Mouse (Mus musculus) thymus, postnatal 25 days (tissue): ENCODE measurements around the gene Gcnt1.

Source experiments
- DNase-seq: peaks from one replicate; pipeline ENCODE4 v3.0.0; 2022

Gene Gcnt1

DNA sequence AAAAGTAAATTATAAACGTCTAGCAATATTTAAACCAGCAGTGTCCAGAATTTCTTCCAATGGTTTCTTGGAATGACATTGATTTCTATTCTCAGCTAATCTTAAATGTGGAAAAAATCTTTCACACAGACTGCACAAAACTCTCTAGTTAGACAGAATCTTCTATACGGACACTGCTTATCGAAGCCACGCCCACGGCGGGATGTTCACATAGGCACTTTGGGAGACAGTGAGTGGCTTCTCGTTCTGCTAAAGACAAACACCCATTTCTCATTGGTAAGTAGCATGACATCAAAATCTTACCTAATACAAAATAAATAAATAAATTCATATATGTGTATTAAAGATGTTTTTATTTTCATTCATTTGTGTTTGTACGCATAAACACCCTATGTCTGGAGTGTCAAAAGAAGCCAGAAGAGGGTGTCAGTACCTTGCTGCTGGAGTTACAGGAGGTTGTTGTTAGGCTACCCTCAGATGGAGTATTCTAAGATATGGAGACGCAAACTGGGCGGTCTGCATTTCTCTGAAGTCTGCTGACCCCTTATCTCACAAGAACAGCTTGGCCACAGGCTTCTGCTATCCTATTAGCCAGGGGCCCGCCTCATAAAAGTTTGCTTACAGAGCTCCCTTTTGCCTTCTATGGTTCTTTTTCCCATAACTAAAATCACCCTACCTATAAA is 49.5 kb downstream of the Gcnt1 start:
- DNase-seq = no peak

DNA sequence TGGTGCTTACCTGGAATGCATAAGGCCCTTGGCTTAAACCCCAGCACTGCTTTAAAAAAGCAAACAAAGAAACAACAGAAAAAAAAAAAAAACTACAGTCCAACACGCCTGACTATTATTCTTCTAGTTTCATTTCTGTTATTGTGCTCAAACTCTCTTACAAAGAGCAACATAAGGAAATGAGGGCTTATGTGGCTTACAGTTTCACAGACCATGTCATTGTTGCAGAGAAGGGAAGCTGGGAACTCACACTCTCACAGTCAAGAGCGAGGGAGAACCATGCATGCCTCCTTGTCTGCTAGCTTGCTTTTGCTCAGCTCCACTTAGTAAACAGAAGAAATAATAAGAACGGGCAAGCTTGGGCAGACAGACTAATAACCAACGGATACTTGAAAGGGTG is 52.9 kb downstream of the Gcnt1 start:
- no peak for DNase-seq

DNA sequence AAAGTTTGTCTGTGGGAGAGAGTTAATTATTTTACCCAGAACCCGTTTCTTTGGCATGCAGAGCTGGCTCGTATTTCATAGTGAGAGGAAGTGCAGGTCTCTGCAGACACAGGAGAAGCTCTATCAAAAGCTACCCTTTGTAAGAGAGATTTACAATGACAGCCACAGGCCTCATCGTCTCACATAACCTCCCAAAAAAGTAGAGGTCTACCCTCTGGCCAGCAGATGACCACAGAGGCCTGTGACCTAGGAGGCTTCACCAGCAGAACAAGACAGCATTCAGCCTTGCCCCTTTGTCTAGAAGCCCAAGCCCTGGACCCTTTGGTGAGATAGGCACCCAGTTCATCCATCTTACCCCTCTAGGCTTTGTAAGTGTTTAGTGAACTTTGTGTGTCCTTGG is 53.9 kb downstream of the Gcnt1 start:
- DNase-seq = no peak

- no peak for DNase-seq
Measured at GRCm38 (mm10) chr19:17316311-17317003, 56.2 kb downstream of the Gcnt1 start.

- DNase-seq = no peak
Measured at GRCm38 (mm10) chr19:17314451-17314850, 58.2 kb downstream of the Gcnt1 start.

DNA sequence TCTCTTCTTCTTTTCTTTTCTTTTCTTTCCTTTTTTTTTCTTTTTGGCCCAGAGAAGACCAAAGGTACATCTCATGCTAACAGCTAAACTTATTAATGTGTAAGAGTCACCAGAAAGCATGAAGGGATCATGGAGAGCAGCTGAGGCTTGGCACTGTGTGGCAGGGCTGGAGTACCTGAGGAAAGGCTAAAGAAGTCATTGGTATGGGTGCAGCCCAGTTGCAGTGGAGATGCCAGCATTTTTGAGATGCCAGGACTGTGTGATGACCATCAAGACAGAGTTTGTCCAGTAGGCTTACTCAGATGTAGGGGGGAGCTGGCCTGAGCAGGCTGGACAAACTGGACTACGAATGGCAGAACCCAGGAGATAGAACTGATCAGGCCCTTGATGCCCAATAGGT is 58.9 kb downstream of the Gcnt1 start:
- no peak for DNase-seq

GRCm38 (mm10) chr19:17312671-17313180 is 59.9 kb downstream of the Gcnt1 start:
- no peak for DNase-seq

GRCm38 (mm10) chr19:17311501-17311900 is 61.1 kb downstream of the Gcnt1 start:
- DNase-seq = no peak

DNA sequence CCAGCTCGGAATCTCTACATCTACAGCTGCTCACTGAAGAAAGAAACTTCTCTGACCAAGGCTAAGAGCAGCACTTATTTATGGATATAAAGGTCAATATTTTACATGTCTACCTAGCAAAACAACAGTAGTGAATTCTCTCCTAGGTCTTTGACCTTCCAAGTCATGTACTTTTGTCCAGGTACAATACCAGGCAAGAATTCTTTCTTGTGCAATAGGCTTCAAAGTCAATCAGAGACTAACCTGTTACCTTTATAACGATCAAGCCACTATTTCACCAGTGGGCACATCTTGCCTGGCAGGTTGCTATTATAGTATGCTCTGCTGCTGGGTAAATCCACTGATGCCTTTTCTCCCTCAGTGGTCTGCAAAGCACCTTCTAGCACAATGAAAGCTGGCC is 61.6 kb downstream of the Gcnt1 start:
- no peak for DNase-seq

DNA sequence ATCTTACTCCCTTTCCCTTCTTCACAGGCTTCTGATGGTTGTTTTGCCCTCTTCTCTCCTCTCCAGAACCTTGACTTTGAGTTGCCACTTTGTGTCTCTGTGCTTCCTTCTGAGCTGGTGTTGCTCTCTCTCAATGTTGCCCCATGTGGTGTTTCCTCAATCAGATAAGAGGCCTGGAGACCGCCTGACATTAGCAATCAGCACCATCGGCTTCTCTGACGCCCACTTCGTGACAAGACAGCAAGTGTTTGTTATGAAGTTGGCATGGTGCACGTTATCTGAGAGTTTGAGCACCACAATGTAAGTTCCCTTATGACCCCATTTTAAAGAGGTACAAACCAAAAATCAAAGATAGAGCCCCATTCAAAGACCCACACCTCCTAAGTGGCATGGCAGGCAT is 76.6 kb downstream of the Gcnt1 start:
- no peak for DNase-seq

DNA sequence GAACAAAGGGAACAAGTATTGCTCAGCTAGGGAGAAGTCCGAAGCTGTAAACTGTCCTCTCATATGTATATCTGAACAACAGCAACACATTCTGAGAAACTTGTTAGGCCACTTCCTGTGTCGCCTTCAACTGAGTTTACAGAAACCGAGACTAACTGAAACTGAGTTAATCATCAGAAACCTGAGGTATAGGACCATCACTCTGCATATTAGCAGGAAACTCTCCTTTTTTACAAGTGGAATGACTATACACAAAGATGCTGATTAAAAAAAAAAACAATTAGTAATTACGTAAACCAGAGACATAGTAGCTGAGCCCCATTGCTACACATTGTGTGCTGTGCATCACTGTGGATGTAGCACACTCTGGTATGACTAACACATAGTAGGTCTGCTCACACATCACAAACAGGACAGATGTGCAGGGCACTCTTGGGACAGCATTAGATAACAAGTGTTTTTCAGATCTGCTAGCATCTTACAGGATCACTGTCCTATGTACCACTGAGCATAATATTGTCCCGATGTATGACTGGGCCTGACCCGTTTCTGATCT is 77.4 kb downstream of the Gcnt1 start:
- no peak for DNase-seq

GRCm38 (mm10) chr19:17294136-17294535 is 78.5 kb downstream of the Gcnt1 start:
- no peak for DNase-seq

- DNase-seq = no peak
Measured at GRCm38 (mm10) chr19:17289526-17289925, 83.1 kb downstream of the Gcnt1 start.

GRCm38 (mm10) chr19:17286004-17286403 is 86.6 kb downstream of the Gcnt1 start:
- no peak for DNase-seq

GRCm38 (mm10) chr19:17283317-17283716 is 89.3 kb downstream of the Gcnt1 start:
- DNase-seq = no peak

DNA sequence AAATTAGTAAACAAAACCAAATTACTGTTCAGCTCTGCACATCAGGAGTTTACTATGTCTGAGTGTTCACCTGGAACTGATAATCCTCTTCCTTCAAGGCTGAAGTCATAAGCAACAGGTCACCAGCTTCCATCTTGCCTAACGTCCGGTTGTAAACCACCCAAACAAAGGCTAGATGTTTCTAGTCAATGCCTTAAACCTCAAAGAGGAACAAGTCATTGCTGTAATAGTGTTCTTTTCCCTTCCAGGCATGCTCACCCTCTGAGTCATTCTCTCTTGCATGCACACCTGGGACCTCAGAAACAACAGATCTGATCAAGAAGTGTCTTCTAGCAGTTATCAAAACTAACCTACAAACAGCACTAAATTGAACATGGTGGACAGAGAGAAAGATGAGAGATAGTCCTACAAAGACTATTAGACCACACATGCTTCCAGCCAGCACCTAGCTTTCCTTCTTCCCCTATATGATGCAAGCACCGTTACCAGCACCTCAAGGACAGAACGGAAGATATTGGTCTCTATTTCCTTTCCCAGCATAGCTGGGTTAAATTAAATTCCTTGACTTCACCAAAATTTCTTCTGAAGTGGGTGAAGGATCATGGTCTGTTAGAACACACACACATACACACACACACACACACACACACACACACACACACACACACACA is 94.1 kb downstream of the Gcnt1 start:
- no peak for DNase-seq
